In the genomic region with DNA sequence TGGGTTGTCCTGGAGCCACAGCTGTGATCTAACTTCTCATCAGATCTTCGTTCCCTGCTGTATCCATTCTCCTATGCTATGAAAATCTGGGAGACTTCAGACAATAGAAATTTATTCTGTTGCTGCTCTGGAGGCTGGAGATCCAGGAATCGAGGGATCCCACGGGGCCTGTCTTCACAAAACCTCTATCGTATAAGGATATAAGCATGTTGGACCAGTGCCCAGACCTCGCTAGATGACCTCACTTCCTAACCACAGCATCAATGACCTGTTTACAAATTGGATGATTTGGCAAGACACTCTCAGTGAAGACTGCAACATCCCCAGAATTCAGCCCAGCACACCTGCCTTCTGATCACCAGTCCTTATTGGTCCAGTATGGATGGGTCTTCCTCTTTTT, we compare ENCODE assay signal across 18 mouse cellular contexts. TPM values are rescaled to one million over a fixed set of nuclear protein-coding genes. Genes with fewer than 3 reads are reported as not detected.
DNase-seq lines count a peak whose midpoint lies in the region; ATAC-seq and TF ChIP-seq lines count a peak whose summit lies in the region.
"Had no signal": no experiment of that assay in that cellular context is flagged by ENCODE, and none has a peak within 500 bp of the region (broad histone marks: within the 10 kb centered on the region; RNA-seq: fewer than 3 reads in every experiment).

No protein-coding gene starts in this region.

- no peaks in the 10 kb centered on the region for H3K9me3 ChIP-seq in heart, embryonic 15.5 days (replicated peaks)
- no peaks in the 10 kb centered on the region for H3K9me3 ChIP-seq in heart, embryonic 12.5 days (replicated peaks)
- H3K9me3 ChIP-seq in limb, embryonic 14.5 days (ENCODE audit: control insufficient read depth, low read length): no peaks in the 10 kb centered on the region
- H3K9me3 ChIP-seq in limb, embryonic 10.5 days (replicated peaks): no peaks in the 10 kb centered on the region
- H3K9me3 ChIP-seq in stomach, postnatal 0 days (ENCODE audit: control insufficient read depth, low read length): no peaks in the 10 kb centered on the region
- H3K9me3 ChIP-seq: embryonic facial prominence, embryonic 13.5 days; forebrain, embryonic 10.5 days; heart, embryonic 10.5 days; hindbrain, embryonic 15.5 days had no signal

- no peak for ATAC-seq in heart, embryonic 15.5 days (replicated peaks; ENCODE audit: insufficient number of reproducible peaks, insufficient read depth, low FRiP score, low read depth)
- ATAC-seq in heart, embryonic 12.5 days (ENCODE audit: insufficient number of reproducible peaks, low FRiP score): no peak
- no peak for ATAC-seq in limb, embryonic 14.5 days (ENCODE audit: low FRiP score, low read depth)
- no peak for ATAC-seq in stomach, postnatal 0 days (ENCODE audit: low FRiP score, low TSS enrichment)

- no peak overlapping the region for H3K9ac ChIP-seq in heart, embryonic 15.5 days
- no peak overlapping the region for H3K9ac ChIP-seq in heart, embryonic 12.5 days
- H3K9ac ChIP-seq in limb, embryonic 14.5 days (ENCODE audit: low read depth, low read length, severe bottlenecking): no peak overlapping the region
- no peak overlapping the region for H3K9ac ChIP-seq in stomach, postnatal 0 days (ENCODE audit: low read length)
- H3K9ac ChIP-seq: embryonic facial prominence, embryonic 13.5 days; hindbrain, embryonic 15.5 days; liver, embryonic 14.5 days had no signal

- no peak overlapping the region for H3K4me2 ChIP-seq in heart, embryonic 15.5 days
- H3K4me2 ChIP-seq in heart, embryonic 12.5 days: no peak overlapping the region
- H3K4me2 ChIP-seq in limb, embryonic 14.5 days (replicated peaks; ENCODE audit: low read depth, low read length, severe bottlenecking): no peak overlapping the region
- H3K4me2 ChIP-seq in stomach, postnatal 0 days (replicated peaks; ENCODE audit: low read depth): no peak overlapping the region
- H3K4me2 ChIP-seq: embryonic facial prominence, embryonic 13.5 days; hindbrain, embryonic 15.5 days had no signal

- 0 out of 2 replicates have a peak overlapping the region, but pooled peaks have one; percentile 39 for H3K27ac ChIP-seq in heart, embryonic 15.5 days
- no peak overlapping the region for H3K27ac ChIP-seq in heart, embryonic 12.5 days (ENCODE audit: poor library complexity, severe bottlenecking)
- H3K27ac ChIP-seq in limb, embryonic 14.5 days (replicated peaks; ENCODE audit: low read depth, low read length): no peak overlapping the region
- no peak overlapping the region for H3K27ac ChIP-seq in limb, embryonic 10.5 days
- H3K27ac ChIP-seq in stomach, postnatal 0 days (replicated peaks): no peak overlapping the region
- H3K27ac ChIP-seq: embryonic facial prominence, embryonic 13.5 days; forebrain, embryonic 10.5 days; heart, embryonic 10.5 days; hindbrain, embryonic 15.5 days; liver, embryonic 14.5 days had no signal

- no peak overlapping the region for H3K4me3 ChIP-seq in heart, embryonic 15.5 days
- H3K4me3 ChIP-seq in heart, embryonic 12.5 days: no peak overlapping the region
- H3K4me3 ChIP-seq in limb, embryonic 14.5 days (replicated peaks; ENCODE audit: low read length): no peak overlapping the region
- H3K4me3 ChIP-seq in limb, embryonic 10.5 days: no peak overlapping the region
- H3K4me3 ChIP-seq in stomach, postnatal 0 days (ENCODE audit: low read depth, low read length): no peak overlapping the region
- H3K4me3 ChIP-seq: embryonic facial prominence, embryonic 13.5 days; forebrain, embryonic 10.5 days; heart, embryonic 10.5 days; hindbrain, embryonic 15.5 days had no signal

- TF ChIP-seq POLR2A in limb, embryonic 14.5 days (IDR thresholded peaks at IDR 0.05; ENCODE audit: borderline replicate concordance, extremely low read depth, insufficient read depth, insufficient read length): no peak

- no peaks in the 10 kb centered on the region for H3K27me3 ChIP-seq in heart, embryonic 15.5 days
- H3K27me3 ChIP-seq in heart, embryonic 12.5 days (replicated peaks): no peaks in the 10 kb centered on the region
- no peaks in the 10 kb centered on the region for H3K27me3 ChIP-seq in limb, embryonic 14.5 days (ENCODE audit: control insufficient read depth, insufficient read depth, low read length)
- no peaks in the 10 kb centered on the region for H3K27me3 ChIP-seq in limb, embryonic 10.5 days (ENCODE audit: low read depth, poor library complexity, severe bottlenecking)
- no peaks in the 10 kb centered on the region for H3K27me3 ChIP-seq in stomach, postnatal 0 days (ENCODE audit: control insufficient read depth, insufficient read depth, low read length)
- H3K27me3 ChIP-seq: embryonic facial prominence, embryonic 13.5 days; hindbrain, embryonic 15.5 days had no signal

- peaks cover 12% of the 10 kb centered on the region for H3K4me1 ChIP-seq in heart, embryonic 15.5 days (replicated peaks)
- peaks cover 23% of the 10 kb centered on the region for H3K4me1 ChIP-seq in heart, embryonic 12.5 days (replicated peaks)
- no peaks in the 10 kb centered on the region for H3K4me1 ChIP-seq in limb, embryonic 14.5 days (ENCODE audit: control insufficient read depth, insufficient read depth, low read length)
- peaks cover 12% of the 10 kb centered on the region for H3K4me1 ChIP-seq in limb, embryonic 10.5 days
- no peaks in the 10 kb centered on the region for H3K4me1 ChIP-seq in stomach, postnatal 0 days (replicated peaks; ENCODE audit: control insufficient read depth, insufficient read depth)
- H3K4me1 ChIP-seq: embryonic facial prominence, embryonic 13.5 days; hindbrain, embryonic 15.5 days had no signal

- peak; percentile 64 for DNase-seq in limb, embryonic 14.5 days (ENCODE audit: low spot score)
- no peak for DNase-seq in limb, embryonic 10.5 days (ENCODE audit: low spot score)
- DNase-seq in 3T3-L1 (ENCODE audit: low read depth, low spot score) (peak; percentile 75), MN1 (ENCODE audit: low spot score) (peak; percentile 84)
- DNase-seq in stomach, postnatal 0 days (ENCODE audit: low spot score): no peak
- DNase-seq: cerebellum, adult 18-20 months; kidney, adult 8-10 months; layer of hippocampus, postnatal 36 days; left cerebral cortex, postnatal 4 days; right cerebral cortex, adult 18-20 months had no signal

- 33% methylated on average over 5 of the region's 5 CpGs for WGBS in heart, embryonic 15.5 days
- WGBS in heart, embryonic 12.5 days: 46% methylated on average over 5 of the region's 5 CpGs
- 60% methylated on average over 5 of the region's 5 CpGs for WGBS in limb, embryonic 14.5 days
- 90% methylated on average over 5 of the region's 5 CpGs for WGBS in limb, embryonic 10.5 days
- 35% methylated on average over 5 of the region's 5 CpGs for WGBS in stomach, postnatal 0 days

- TF ChIP-seq EP300 in stomach, postnatal 0 days (optimal IDR thresholded peaks at IDR 0.05): no peak

- TF ChIP-seq CTCF in stomach, postnatal 0 days (IDR thresholded peaks at IDR 0.05; ENCODE audit: low read depth): no peak

- no peaks in the 10 kb centered on the region for H3K36me3 ChIP-seq in heart, embryonic 15.5 days
- no peaks in the 10 kb centered on the region for H3K36me3 ChIP-seq in heart, embryonic 12.5 days
- no peaks in the 10 kb centered on the region for H3K36me3 ChIP-seq in limb, embryonic 14.5 days (ENCODE audit: control insufficient read depth, insufficient read depth, low read length)
- no peaks in the 10 kb centered on the region for H3K36me3 ChIP-seq in limb, embryonic 10.5 days
- no peaks in the 10 kb centered on the region for H3K36me3 ChIP-seq in stomach, postnatal 0 days (ENCODE audit: control insufficient read depth, insufficient read depth, low read length)
- H3K36me3 ChIP-seq: embryonic facial prominence, embryonic 13.5 days; forebrain, embryonic 10.5 days; heart, embryonic 10.5 days; hindbrain, embryonic 15.5 days had no signal

RNA-seq across cellular contexts. Expression of gene Gm45521, which starts 4.6 kb away (rescaled TPM):
- polyA plus RNA-seq in heart, embryonic 15.5 days (2015; fragmentation: Nextera tagmentation; extraction: Ambion mirVana): not detected in 2 replicates
- polyA plus RNA-seq in heart, embryonic 12.5 days (2016; fragmentation: Nextera tagmentation; extraction: Ambion mirVana): not detected in 2 replicates
- not detected in 2 replicates for polyA plus RNA-seq in limb, embryonic 14.5 days (2012; rRNA removed)
- not detected in 2 replicates for polyA plus RNA-seq in limb, embryonic 14.5 days (2014; fragmentation: Nextera tagmentation; extraction: Ambion mirVana)
- not detected in 2 replicates for polyA plus RNA-seq in limb, embryonic 10.5 days (2016; fragmentation: Nextera tagmentation; extraction: Ambion mirVana)
- not detected in 2 replicates for polyA plus RNA-seq in stomach, postnatal 0 days (2015; fragmentation: Nextera tagmentation; extraction: Ambion mirVana)
- polyA plus RNA-seq: embryonic facial prominence, embryonic 13.5 days; hindbrain, embryonic 15.5 days; liver, embryonic 14.5 days; stomach, embryonic 14.5 days had no signal

RNA-seq across cellular contexts. Expression of gene Dnase1l3, which starts 32.7 kb away (rescaled TPM):
- 0.13 and 0.74 TPM in 2 replicates for polyA plus RNA-seq in heart, embryonic 15.5 days (2015; fragmentation: Nextera tagmentation; extraction: Ambion mirVana)
- polyA plus RNA-seq in heart, embryonic 12.5 days (2016; fragmentation: Nextera tagmentation; extraction: Ambion mirVana): 0.04 TPM in 1 of 2 replicates, not detected in the other
- polyA plus RNA-seq in limb, embryonic 14.5 days (2012; rRNA removed): 0.11 and 0.13 TPM in 2 replicates
- polyA plus RNA-seq in limb, embryonic 14.5 days (2014; fragmentation: Nextera tagmentation; extraction: Ambion mirVana): 0.36 and 0.92 TPM in 2 replicates
- not detected in 2 replicates for polyA plus RNA-seq in limb, embryonic 10.5 days (2016; fragmentation: Nextera tagmentation; extraction: Ambion mirVana)
- 3.7 and 3.8 TPM in 2 replicates for polyA plus RNA-seq in stomach, postnatal 0 days (2015; fragmentation: Nextera tagmentation; extraction: Ambion mirVana)
- polyA plus RNA-seq: forebrain, embryonic 10.5 days; heart, embryonic 10.5 days had no signal

RNA-seq across cellular contexts. Expression of gene Abhd6, which starts 41.0 kb away (rescaled TPM):
- 9.9 and 14.7 TPM in 2 replicates for polyA plus RNA-seq in heart, embryonic 15.5 days (2015; fragmentation: Nextera tagmentation; extraction: Ambion mirVana)
- 9.9 and 10.1 TPM in 2 replicates for polyA plus RNA-seq in heart, embryonic 12.5 days (2016; fragmentation: Nextera tagmentation; extraction: Ambion mirVana)
- polyA plus RNA-seq in limb, embryonic 14.5 days (2012; rRNA removed): 11.2 and 11.6 TPM in 2 replicates
- polyA plus RNA-seq in limb, embryonic 14.5 days (2014; fragmentation: Nextera tagmentation; extraction: Ambion mirVana): 19.6 and 21.8 TPM in 2 replicates
- polyA plus RNA-seq in limb, embryonic 10.5 days (2016; fragmentation: Nextera tagmentation; extraction: Ambion mirVana): 13.8 and 20.9 TPM in 2 replicates
- 90.2 and 91.7 TPM in 2 replicates for polyA plus RNA-seq in stomach, postnatal 0 days (2015; fragmentation: Nextera tagmentation; extraction: Ambion mirVana)

Comparison
In these comparisons a context has a peak if more than half of its experiments do, and no peak if none do; other contexts are left out.
1. DNase-seq: peak in limb, embryonic 14.5 days (single experiment), 3T3-L1 (single experiment) and MN1 (single experiment); none in limb, embryonic 10.5 days (single experiment) and stomach, postnatal 0 days (single experiment).